Mouse (Mus musculus): ENCODE data around the gene Ggct. TPM values are rescaled to one million over a fixed set of nuclear protein-coding genes. Genes with fewer than 3 reads are reported as not detected.

The Ggct gene
- polyA plus RNA-seq, 1 experiment from 2014 or later: 9.9 TPM

- DNase-seq: no peak
- WGBS: 81% methylated on average over 2 of the region's 2 CpGs
- H3K9me3 ChIP-seq (ENCODE audit: control insufficient read depth, low read length): no peaks in the 10 kb centered on the region
- ATAC-seq (ENCODE audit: low FRiP score, low TSS enrichment): no peak
- no peak overlapping the region for H3K27ac ChIP-seq (replicated peaks; ENCODE audit: low read depth, low read length)
- no peak overlapping the region for H3K9ac ChIP-seq (replicated peaks; ENCODE audit: low read length)
- 0 out of 2 replicates have a peak, but pooled peaks cover 3% of the 10 kb centered on the region for H3K4me1 ChIP-seq (ENCODE audit: control insufficient read depth, insufficient read depth, low read length)
- H3K36me3 ChIP-seq (ENCODE audit: control insufficient read depth, insufficient read depth, low read length): no peaks in the 10 kb centered on the region
- no peaks in the 10 kb centered on the region for H3K27me3 ChIP-seq (ENCODE audit: control insufficient read depth, insufficient read depth, low read length)
- H3K4me3 ChIP-seq (replicated peaks; ENCODE audit: low read depth, low read length): no peak overlapping the region
- no peak overlapping the region for H3K4me2 ChIP-seq (ENCODE audit: low read length)
These were observed 56.3 kb downstream of the Ggct start for GRCm38 (mm10) chr6:54936496-54936895.

- DNase-seq (no peak), ATAC-seq (ENCODE audit: low FRiP score, low TSS enrichment) (no peak)
- H3K4me2 ChIP-seq (ENCODE audit: low read length): no peak overlapping the region
- H3K9me3 ChIP-seq (ENCODE audit: control insufficient read depth, low read length): no peaks in the 10 kb centered on the region
- H3K27ac ChIP-seq (replicated peaks; ENCODE audit: low read depth, low read length): no peak overlapping the region
- 87% methylated on average over 5 of the region's 5 CpGs for WGBS
- no peaks in the 10 kb centered on the region for H3K36me3 ChIP-seq (ENCODE audit: control insufficient read depth, insufficient read depth, low read length)
- no peaks in the 10 kb centered on the region for H3K4me1 ChIP-seq (ENCODE audit: control insufficient read depth, insufficient read depth, low read length)
- H3K4me3 ChIP-seq (replicated peaks; ENCODE audit: low read depth, low read length): no peak overlapping the region
- H3K9ac ChIP-seq (replicated peaks; ENCODE audit: low read length): no peak overlapping the region
- H3K27me3 ChIP-seq (ENCODE audit: control insufficient read depth, insufficient read depth, low read length): no peaks in the 10 kb centered on the region
These were observed 57.8 kb downstream of the Ggct start for GRCm38 (mm10) chr6:54934930-54935329.

GRCm38 (mm10) chr6:54934313-54934712 lies 58.4 kb downstream of the Ggct start:
- 90% methylated on average over 8 of the region's 8 CpGs for WGBS
- Histone ChIP-seq H3K9me3 (ENCODE audit: control insufficient read depth, low read length) (no peaks in the 10 kb centered on the region), H3K4me1 (ENCODE audit: control insufficient read depth, insufficient read depth, low read length) (no peaks in the 10 kb centered on the region), H3K27ac (replicated peaks; ENCODE audit: low read depth, low read length) (no peak overlapping the region), H3K27me3 (ENCODE audit: control insufficient read depth, insufficient read depth, low read length) (no peaks in the 10 kb centered on the region), H3K36me3 (ENCODE audit: control insufficient read depth, insufficient read depth, low read length) (no peaks in the 10 kb centered on the region), H3K4me3 (replicated peaks; ENCODE audit: low read depth, low read length) (no peak overlapping the region), H3K4me2 (ENCODE audit: low read length) (no peak overlapping the region), H3K9ac (replicated peaks; ENCODE audit: low read length) (no peak overlapping the region)
- DNase-seq (no peak), ATAC-seq (ENCODE audit: low FRiP score, low TSS enrichment) (no peak)

GRCm38 (mm10) chr6:54933866-54934265 lies 58.9 kb downstream of the Ggct start:
- Histone ChIP-seq H3K4me3 (replicated peaks; ENCODE audit: low read depth, low read length) (no peak overlapping the region), H3K4me1 (ENCODE audit: control insufficient read depth, insufficient read depth, low read length) (no peaks in the 10 kb centered on the region), H3K27ac (replicated peaks; ENCODE audit: low read depth, low read length) (no peak overlapping the region), H3K9me3 (ENCODE audit: control insufficient read depth, low read length) (no peaks in the 10 kb centered on the region), H3K9ac (replicated peaks; ENCODE audit: low read length) (no peak overlapping the region), H3K4me2 (ENCODE audit: low read length) (no peak overlapping the region), H3K36me3 (ENCODE audit: control insufficient read depth, insufficient read depth, low read length) (no peaks in the 10 kb centered on the region), H3K27me3 (ENCODE audit: control insufficient read depth, insufficient read depth, low read length) (no peaks in the 10 kb centered on the region)
- DNase-seq: no peak
- no peak for ATAC-seq (ENCODE audit: low FRiP score, low TSS enrichment)
- WGBS: 84% methylated on average over 3 of the region's 3 CpGs

GRCm38 (mm10) chr6:54933216-54933615 lies 59.5 kb downstream of the Ggct start:
- no peaks in the 10 kb centered on the region for H3K9me3 ChIP-seq (ENCODE audit: control insufficient read depth, low read length)
- H3K4me2 ChIP-seq (ENCODE audit: low read length): no peak overlapping the region
- no peak overlapping the region for H3K4me3 ChIP-seq (replicated peaks; ENCODE audit: low read depth, low read length)
- 81% methylated on average over 5 of the region's 5 CpGs for WGBS
- no peaks in the 10 kb centered on the region for H3K4me1 ChIP-seq (ENCODE audit: control insufficient read depth, insufficient read depth, low read length)
- H3K36me3 ChIP-seq (ENCODE audit: control insufficient read depth, insufficient read depth, low read length): no peaks in the 10 kb centered on the region
- no peak overlapping the region for H3K9ac ChIP-seq (replicated peaks; ENCODE audit: low read length)
- no peaks in the 10 kb centered on the region for H3K27me3 ChIP-seq (ENCODE audit: control insufficient read depth, insufficient read depth, low read length)
- DNase-seq (no peak), ATAC-seq (ENCODE audit: low FRiP score, low TSS enrichment) (no peak)
- no peak overlapping the region for H3K27ac ChIP-seq (replicated peaks; ENCODE audit: low read depth, low read length)

Other genes with a start within 250 kb of the Ggct start
- gene Znrf2, start 176.0 kb downstream of the Ggct start, polyA plus RNA-seq (2014; fragmentation: Nextera tagmentation; extraction: Ambion mirVana): 8.8 and 11.6 TPM in 2 replicates
- gene Nod1, start 20.3 kb downstream of the Ggct start, polyA plus RNA-seq (2014; fragmentation: Nextera tagmentation; extraction: Ambion mirVana): 1.3 and 2.2 TPM in 2 replicates
- 175 and 221 TPM in 2 replicates for gene Gars, start 45.1 kb upstream of the Ggct start, polyA plus RNA-seq (2014; fragmentation: Nextera tagmentation; extraction: Ambion mirVana)
- 1.1 and 1.2 TPM in 2 replicates for gene Crhr2, start 140.1 kb upstream of the Ggct start, polyA plus RNA-seq (2014; fragmentation: Nextera tagmentation; extraction: Ambion mirVana)
- gene Inmt, start 182.1 kb upstream of the Ggct start, polyA plus RNA-seq (2014; fragmentation: Nextera tagmentation; extraction: Ambion mirVana): not detected in 2 replicates
- 9.8 and 14.6 TPM in 2 replicates for gene Mindy4, start 210.4 kb upstream of the Ggct start, polyA plus RNA-seq (2014; fragmentation: Nextera tagmentation; extraction: Ambion mirVana)

Measured in midbrain, embryonic 14.5 days (tissue).